Mouse (Mus musculus): ENCODE data around the gene Cacna1c. TPM values are rescaled to one million over a fixed set of nuclear protein-coding genes. Genes with fewer than 3 reads are reported as not detected.
A peak's percentile ranks its signal among the peaks of the same experiment; 100 is the strongest.

Cacna1c gene
- polyA plus RNA-seq, 1 experiment from 2014 or later = 8.7 TPM

- no peak for ATAC-seq (ENCODE audit: insufficient number of reproducible peaks, low FRiP score, low TSS enrichment, low read depth)
- H3K4me1 ChIP-seq (ENCODE audit: control insufficient read depth, insufficient read depth, low read length) = peaks cover 42% of the 10 kb centered on the region
Observed at GRCm38 (mm10) chr6:118924426-118924825, 271.8 kb downstream of the Cacna1c start.

GRCm38 (mm10) chr6:118923926-118924325 lies 272.3 kb downstream of the Cacna1c start:
- no peak overlapping the region for H3K27ac ChIP-seq (replicated peaks; ENCODE audit: low read depth, low read length)
- no peak overlapping the region for H3K4me2 ChIP-seq (ENCODE audit: low read depth, severe bottlenecking)
- WGBS = 57% methylated on average over 2 of the region's 2 CpGs
- H3K27me3 ChIP-seq (ENCODE audit: control insufficient read depth, insufficient read depth, low read length) = no peaks in the 10 kb centered on the region
- no peaks in the 10 kb centered on the region for H3K36me3 ChIP-seq (ENCODE audit: control insufficient read depth, insufficient read depth, low read length)
- peaks cover 37% of the 10 kb centered on the region for H3K4me1 ChIP-seq (ENCODE audit: control insufficient read depth, insufficient read depth, low read length)
- H3K9ac ChIP-seq (ENCODE audit: low read length) = no peak overlapping the region
- no peak for DNase-seq (ENCODE audit: low spot score)
- no peaks in the 10 kb centered on the region for H3K9me3 ChIP-seq (ENCODE audit: control insufficient read depth, low read length)
- no peak for ATAC-seq (ENCODE audit: insufficient number of reproducible peaks, low FRiP score, low TSS enrichment, low read depth)
- no peak overlapping the region for H3K4me3 ChIP-seq (ENCODE audit: low read depth, low read length)

More at GRCm38 (mm10) chr6:118924426-118924825, 271.8 kb downstream of the Cacna1c start:
- no peak overlapping the region for H3K9ac ChIP-seq (ENCODE audit: low read length)
- H3K4me3 ChIP-seq (ENCODE audit: low read depth, low read length) = no peak overlapping the region
- H3K9me3 ChIP-seq (ENCODE audit: control insufficient read depth, low read length) = no peaks in the 10 kb centered on the region
- H3K27me3 ChIP-seq (ENCODE audit: control insufficient read depth, insufficient read depth, low read length) = no peaks in the 10 kb centered on the region
- H3K4me2 ChIP-seq (ENCODE audit: low read depth, severe bottlenecking) = no peak overlapping the region
- no peak for DNase-seq (ENCODE audit: low spot score)
- 85% methylated on average over 12 of the region's 12 CpGs for WGBS
- no peaks in the 10 kb centered on the region for H3K36me3 ChIP-seq (ENCODE audit: control insufficient read depth, insufficient read depth, low read length)
- no peak overlapping the region for H3K27ac ChIP-seq (replicated peaks; ENCODE audit: low read depth, low read length)

DNA sequence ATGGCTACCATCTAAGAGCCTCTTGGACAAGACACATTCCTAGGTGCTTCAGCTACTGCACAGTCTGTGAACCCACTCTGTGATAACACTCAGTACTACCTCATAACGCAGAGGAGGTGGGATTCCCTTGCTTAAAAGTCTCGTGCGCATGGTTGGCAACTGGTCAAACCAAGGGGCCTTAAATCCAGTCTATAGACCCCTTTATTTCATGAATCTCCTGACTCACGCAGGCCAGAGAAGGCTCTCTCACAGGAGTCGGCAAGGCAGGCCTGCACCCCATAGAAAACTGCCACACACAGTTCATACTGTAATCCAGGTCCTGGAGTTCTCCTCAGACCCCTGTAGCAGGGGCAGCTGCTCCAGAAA lies 273.0 kb downstream of the Cacna1c start:
- no peak overlapping the region for H3K9ac ChIP-seq (ENCODE audit: low read length)
- H3K36me3 ChIP-seq (ENCODE audit: control insufficient read depth, insufficient read depth, low read length) = no peaks in the 10 kb centered on the region
- 84% methylated on average over 5 of the region's 5 CpGs for WGBS
- H3K4me3 ChIP-seq (ENCODE audit: low read depth, low read length) = no peak overlapping the region
- no peak overlapping the region for H3K4me2 ChIP-seq (ENCODE audit: low read depth, severe bottlenecking)
- H3K4me1 ChIP-seq (ENCODE audit: control insufficient read depth, insufficient read depth, low read length) = peaks cover 30% of the 10 kb centered on the region
- DNase-seq (ENCODE audit: low spot score) (no peak), ATAC-seq (ENCODE audit: insufficient number of reproducible peaks, low FRiP score, low TSS enrichment, low read depth) (no peak)
- H3K9me3 ChIP-seq (ENCODE audit: control insufficient read depth, low read length) = no peaks in the 10 kb centered on the region
- H3K27ac ChIP-seq (replicated peaks; ENCODE audit: low read depth, low read length) = no peak overlapping the region
- H3K27me3 ChIP-seq (ENCODE audit: control insufficient read depth, insufficient read depth, low read length) = no peaks in the 10 kb centered on the region

DNA sequence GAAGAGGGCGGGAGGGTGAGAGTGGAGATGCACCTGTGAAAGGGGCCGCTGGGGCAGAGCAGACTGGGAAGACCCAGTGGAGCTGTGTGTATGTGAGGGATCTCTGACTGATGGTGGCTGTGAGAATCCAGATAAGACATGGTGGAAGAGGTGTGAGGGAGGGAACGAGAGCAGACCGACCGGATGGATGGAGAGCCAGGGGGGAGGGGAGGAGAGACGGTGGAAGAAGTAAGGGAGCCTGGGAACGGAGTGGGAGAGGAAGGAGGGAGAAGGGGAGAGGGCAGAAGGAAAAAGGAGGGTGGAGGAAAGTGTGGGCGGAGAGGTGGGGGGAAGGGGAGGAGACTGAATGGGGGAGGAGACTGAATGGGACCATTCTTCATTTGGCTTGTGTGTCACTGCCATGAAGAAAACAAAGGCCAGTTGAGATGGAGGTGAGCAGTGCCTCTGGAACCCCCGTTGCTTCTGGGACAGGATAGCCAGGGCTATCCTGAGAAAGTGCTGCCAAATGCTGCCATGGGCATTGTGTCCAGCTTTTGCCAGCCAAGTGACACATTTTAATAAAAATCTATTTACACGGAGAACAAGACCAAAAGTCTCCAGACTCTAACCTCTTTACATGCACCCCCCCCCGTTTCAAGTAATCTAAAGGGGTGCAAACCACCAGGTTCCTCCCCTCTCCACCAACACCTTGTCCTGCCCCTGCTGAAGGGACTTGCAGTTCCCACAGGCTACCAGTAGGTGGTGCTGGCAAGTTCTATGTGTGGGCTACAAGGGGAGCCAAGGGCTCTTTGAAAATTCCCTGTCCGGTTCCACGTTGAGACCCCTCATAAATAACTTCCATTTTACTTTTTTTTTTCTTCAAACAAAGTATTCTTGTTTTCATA lies 273.6 kb downstream of the Cacna1c start:
- H3K4me2 ChIP-seq (ENCODE audit: low read depth, severe bottlenecking) = no peak overlapping the region
- WGBS = 26% methylated on average over 13 of the region's 13 CpGs

GRCm38 (mm10) chr6:118908176-118908575 lies 288.0 kb downstream of the Cacna1c start:
- ATAC-seq (ENCODE audit: insufficient number of reproducible peaks, low FRiP score, low TSS enrichment, low read depth) = no peak
- Histone ChIP-seq H3K27ac (replicated peaks; ENCODE audit: low read depth, low read length) (no peak overlapping the region), H3K4me2 (ENCODE audit: low read depth, severe bottlenecking) (no peak overlapping the region), H3K4me1 (ENCODE audit: control insufficient read depth, insufficient read depth, low read length) (peaks cover 8% of the 10 kb centered on the region), H3K9ac (ENCODE audit: low read length) (no peak overlapping the region), H3K4me3 (ENCODE audit: low read depth, low read length) (no peak overlapping the region), H3K27me3 (ENCODE audit: control insufficient read depth, insufficient read depth, low read length) (no peaks in the 10 kb centered on the region), H3K9me3 (ENCODE audit: control insufficient read depth, low read length) (no peaks in the 10 kb centered on the region), H3K36me3 (ENCODE audit: control insufficient read depth, insufficient read depth, low read length) (no peaks in the 10 kb centered on the region)
- WGBS = 58% methylated on average over 4 of the region's 4 CpGs
- DNase-seq (ENCODE audit: low spot score) = no peak

More for the DNA sequence above, 273.6 kb downstream of the Cacna1c start:
- Histone ChIP-seq H3K36me3 (ENCODE audit: control insufficient read depth, insufficient read depth, low read length) (no peaks in the 10 kb centered on the region), H3K4me1 (ENCODE audit: control insufficient read depth, insufficient read depth, low read length) (peaks cover 24% of the 10 kb centered on the region), H3K9ac (ENCODE audit: low read length) (no peak overlapping the region), H3K4me3 (ENCODE audit: low read depth, low read length) (no peak overlapping the region), H3K27ac (replicated peaks; ENCODE audit: low read depth, low read length) (no peak overlapping the region), H3K9me3 (ENCODE audit: control insufficient read depth, low read length) (no peaks in the 10 kb centered on the region), H3K27me3 (ENCODE audit: control insufficient read depth, insufficient read depth, low read length) (no peaks in the 10 kb centered on the region)
- ATAC-seq (ENCODE audit: insufficient number of reproducible peaks, low FRiP score, low TSS enrichment, low read depth) (0 out of 2 replicates have a peak, but pooled peaks have one; percentile 49), DNase-seq (ENCODE audit: low spot score) (peak; percentile 94)

- DNase-seq (ENCODE audit: low spot score) (peak; percentile 71), ATAC-seq (ENCODE audit: insufficient number of reproducible peaks, low FRiP score, low TSS enrichment, low read depth) (peak; percentile 75)
- Histone ChIP-seq H3K9me3 (ENCODE audit: control insufficient read depth, low read length) (no peaks in the 10 kb centered on the region), H3K4me1 (ENCODE audit: control insufficient read depth, insufficient read depth, low read length) (peaks cover 8% of the 10 kb centered on the region), H3K36me3 (ENCODE audit: control insufficient read depth, insufficient read depth, low read length) (no peaks in the 10 kb centered on the region), H3K27ac (replicated peaks; ENCODE audit: low read depth, low read length) (no peak overlapping the region), H3K4me2 (ENCODE audit: low read depth, severe bottlenecking) (no peak overlapping the region), H3K27me3 (ENCODE audit: control insufficient read depth, insufficient read depth, low read length) (no peaks in the 10 kb centered on the region), H3K4me3 (ENCODE audit: low read depth, low read length) (no peak overlapping the region), H3K9ac (ENCODE audit: low read length) (no peak overlapping the region)
- whole genome bisulfite sequencing = 4% methylated on average over 1 of the region's 1 CpGs
Observed at GRCm38 (mm10) chr6:118907704-118908103, 288.5 kb downstream of the Cacna1c start.

- no peaks in the 10 kb centered on the region for H3K9me3 ChIP-seq (ENCODE audit: control insufficient read depth, low read length)
- H3K27me3 ChIP-seq (ENCODE audit: control insufficient read depth, insufficient read depth, low read length) = no peaks in the 10 kb centered on the region
- no peak overlapping the region for H3K27ac ChIP-seq (replicated peaks; ENCODE audit: low read depth, low read length)
- ATAC-seq (ENCODE audit: insufficient number of reproducible peaks, low FRiP score, low TSS enrichment, low read depth) (no peak), DNase-seq (ENCODE audit: low spot score) (no peak)
- H3K4me3 ChIP-seq (ENCODE audit: low read depth, low read length) = no peak overlapping the region
- 93% methylated on average over 5 of the region's 5 CpGs for WGBS
- no peak overlapping the region for H3K9ac ChIP-seq (ENCODE audit: low read length)
- H3K4me1 ChIP-seq (ENCODE audit: control insufficient read depth, insufficient read depth, low read length) = peaks cover 8% of the 10 kb centered on the region
- H3K36me3 ChIP-seq (ENCODE audit: control insufficient read depth, insufficient read depth, low read length) = no peaks in the 10 kb centered on the region
- H3K4me2 ChIP-seq (ENCODE audit: low read depth, severe bottlenecking) = no peak overlapping the region
Observed at GRCm38 (mm10) chr6:118906878-118907277, 289.3 kb downstream of the Cacna1c start.

DNA sequence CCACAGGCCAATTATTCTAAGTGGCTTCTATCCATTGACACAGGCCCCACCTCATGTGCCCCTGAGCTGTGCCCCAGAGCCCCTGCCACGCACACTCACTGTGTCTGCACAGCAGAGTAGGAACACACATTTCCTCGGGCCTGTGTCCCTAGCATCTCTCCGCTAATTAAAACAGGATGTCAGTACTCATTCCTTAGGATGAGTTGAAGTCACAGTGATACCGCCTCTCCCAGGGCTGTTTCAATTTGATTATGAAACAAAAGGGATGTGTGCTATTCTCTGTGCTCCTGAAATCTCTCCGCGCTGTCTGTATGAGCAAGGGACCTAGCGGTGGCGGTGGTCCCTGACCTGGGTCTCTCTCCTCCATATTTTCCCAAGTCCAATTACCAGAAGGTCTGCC lies 296.5 kb downstream of the Cacna1c start:
- no peak overlapping the region for H3K4me2 ChIP-seq (ENCODE audit: low read depth, severe bottlenecking)
- H3K9me3 ChIP-seq (ENCODE audit: control insufficient read depth, low read length) = no peaks in the 10 kb centered on the region
- no peak overlapping the region for H3K4me3 ChIP-seq (ENCODE audit: low read depth, low read length)
- H3K27ac ChIP-seq (replicated peaks; ENCODE audit: low read depth, low read length) = no peak overlapping the region
- no peak for ATAC-seq (ENCODE audit: insufficient number of reproducible peaks, low FRiP score, low TSS enrichment, low read depth)
- no peaks in the 10 kb centered on the region for H3K27me3 ChIP-seq (ENCODE audit: control insufficient read depth, insufficient read depth, low read length)
- no peak overlapping the region for H3K9ac ChIP-seq (ENCODE audit: low read length)
- 65% methylated on average over 8 of the region's 8 CpGs for WGBS
- H3K4me1 ChIP-seq (ENCODE audit: control insufficient read depth, insufficient read depth, low read length) = no peaks in the 10 kb centered on the region; the same call in 1 of the 2 replicates
- H3K36me3 ChIP-seq (ENCODE audit: control insufficient read depth, insufficient read depth, low read length) = no peaks in the 10 kb centered on the region
- DNase-seq (ENCODE audit: low spot score) = no peak

Data from limb, embryonic 11.5 days (tissue).